Mouse (Mus musculus) stomach, postnatal 0 days (tissue): ENCODE measurements around the gene Atp10a.

Experiments used
- CTCF ChIP-seq: IDR thresholded peaks from 2 replicates; pipeline ENCODE4 v1.5.1; 2016; ENCODE audit warnings: antibody characterized with exemption, low read depth, mild to moderate bottlenecking, moderate library complexity
- EP300 ChIP-seq: optimal IDR thresholded peaks from 2 replicates; pipeline ENCODE3; 2016; ENCODE audit warnings: antibody characterized with exemption

GRCm38 (mm10) chr7:58668617-58669016 is 12.7 kb downstream of the Atp10a start:
- TF ChIP-seq CTCF: no peak
- no peak for TF ChIP-seq EP300
